Comparison of ENCODE assay signal across 12 mouse cellular contexts in genomic region chr11:98947969-98948569, GRCm38 (mm10). TPM values are rescaled to one million over a fixed set of nuclear protein-coding genes. Genes with fewer than 3 reads are reported as not detected.
A peak's percentile ranks its signal among the peaks of the same experiment; 100 is the strongest.
DNase-seq lines count a peak whose midpoint lies in the region; ATAC-seq and TF ChIP-seq lines count a peak whose summit lies in the region.
"Had no signal": no experiment of that assay in that cellular context is flagged by ENCODE, and none has a peak within 500 bp of the region (broad histone marks: within the 10 kb centered on the region; RNA-seq: fewer than 3 reads in every experiment).

No protein-coding gene starts in this region.

- no peaks in the 10 kb centered on the region for H3K36me3 ChIP-seq in liver, adult 2 months (ENCODE audit: control insufficient read depth, insufficient read depth, low read length)

- no peak for TF ChIP-seq POLR2A in liver, adult 2 months (IDR thresholded peaks at IDR 0.05; ENCODE audit: extremely low read depth, insufficient read depth, low read length)

- peak overlapping the region; percentile 35 for H3K27ac ChIP-seq in liver, adult 2 months (replicated peaks; ENCODE audit: insufficient read depth, low read depth, low read length)
- H3K27ac ChIP-seq: hindbrain, postnatal 0 days had no signal

- H3K4me3 ChIP-seq in liver, adult 2 months (ENCODE audit: insufficient read depth, low read depth, low read length) = no peak overlapping the region

- no peaks in the 10 kb centered on the region for H3K27me3 ChIP-seq in liver, adult 2 months (ENCODE audit: control insufficient read depth, insufficient read depth, low read length)

- peaks cover 18% of the 10 kb centered on the region; the same call in 1 of the 2 replicates for H3K79me2 ChIP-seq in liver, adult 2 months (ENCODE audit: control insufficient read depth, insufficient read depth, low read length)

- WGBS in liver, adult 2 months = 31% methylated on average over 18 of the region's 18 CpGs

- peak; percentile 48 for DNase-seq in liver, adult 2 months (ENCODE audit: extremely low read depth, low read depth, low spot score)
- no peak for DNase-seq in liver
- peak; percentile 26 for DNase-seq in Muller cell, postnatal 12 days (ENCODE audit: inconsistent ontology term)
- peak; percentile 67 for DNase-seq in naive thymus-derived CD4-positive, alpha-beta T cell, adult 2 months (ENCODE audit: low read depth)
- DNase-seq in kidney, adult 8-10 months = no peak
- no peak for DNase-seq in retina, embryonic 14.5 days (ENCODE audit: low spot score)
- no peak for DNase-seq in kidney, adult 11 months
- DNase-seq: cerebellum, postnatal 14 days; forebrain, postnatal 0 days; midbrain, embryonic 14.5 days had no signal

- peaks cover 67% of the 10 kb centered on the region for H3K4me1 ChIP-seq in liver, adult 2 months (ENCODE audit: control insufficient read depth, insufficient read depth, low read length)

- ATAC-seq in hematopoietic stem cell, adult 5-6 weeks (replicated peaks in 1 of 2; ENCODE audit: insufficient read depth in 1 of 2, low FRiP score in 2 of 2, low TSS enrichment in 1 of 2, low read depth in 1 of 2, poor library complexity in 2 of 2, severe bottlenecking in 2 of 2) = peak; percentile 42 to 46
- ATAC-seq: forebrain, postnatal 0 days; hindbrain, postnatal 0 days had no signal

- no peak for TF ChIP-seq CTCF in liver, adult 2 months (IDR thresholded peaks at IDR 0.05; ENCODE audit: low read depth, low read length)

- no peak overlapping the region for H3K9ac ChIP-seq in liver, adult 2 months (ENCODE audit: low read depth, low read length)
- H3K9ac ChIP-seq: forebrain, postnatal 0 days had no signal

RNA-seq across cellular contexts. Expression of gene Rara, which starts 20.5 kb away (rescaled TPM):
- total RNA-seq in liver, adult 2 months (2014; rRNA removed) = 3.7 and 4.5 TPM in 2 replicates
- polyA plus RNA-seq in liver, adult 2 months (2012; rRNA removed) = 14.1 and 14.6 TPM in 2 replicates
- 5.2 and 6.5 TPM in 2 replicates for total RNA-seq in hematopoietic stem cell, adult 5-6 weeks (2017)

RNA-seq across cellular contexts. Expression of gene Gjd3, which starts 34.7 kb away (rescaled TPM):
- total RNA-seq in liver, adult 2 months (2014; rRNA removed) = not detected in 2 replicates
- 0.11 TPM in 1 of 2 replicates, not detected in the other for polyA plus RNA-seq in liver, adult 2 months (2012; rRNA removed)
- not detected in 2 replicates for total RNA-seq in hematopoietic stem cell, adult 5-6 weeks (2017)

RNA-seq across cellular contexts. Expression of gene Cdc6, which starts 40.5 kb away (rescaled TPM):
- 0.09 and 0.20 TPM in 2 replicates for total RNA-seq in liver, adult 2 months (2014; rRNA removed)
- polyA plus RNA-seq in liver, adult 2 months (2012; rRNA removed) = 0.07 TPM in 1 of 2 replicates, not detected in the other
- total RNA-seq in hematopoietic stem cell, adult 5-6 weeks (2017) = 27.3 and 30.6 TPM in 2 replicates

Comparison
In these comparisons a context has a peak if more than half of its experiments do, and no peak if none do; other contexts are left out.
1. DNase-seq: peak in liver, adult 2 months (single experiment), Muller cell, postnatal 12 days (single experiment) and naive thymus-derived CD4-positive, alpha-beta T cell, adult 2 months (single experiment); none in liver (single experiment), kidney, adult 8-10 months (0 of 2), retina, embryonic 14.5 days (single experiment) and kidney, adult 11 months (single experiment).
2. RNA of gene Cdc6, which starts 40.5 kb away (total RNA-seq): 27.3 to 30.6 TPM in hematopoietic stem cell, adult 5-6 weeks; 0.09 to 0.20 TPM in liver, adult 2 months; every median in the first group is over 10 times any median in the second.